Mouse (Mus musculus) erythroblast, embryonic 14.5 days (primary cell): ENCODE data around the gene Urb1. TPM values are rescaled to one million over a fixed set of nuclear protein-coding genes. Genes with fewer than 3 reads are reported as not detected.

Source experiments
- H3K27me3 ChIP-seq: 2 replicates; pipeline ENCODE4 v1.6.1; 2012; ENCODE audit warnings: inconsistent platforms; ENCODE audit not compliant: control insufficient read depth
- H3K36me3 ChIP-seq: 2 replicates; pipeline ENCODE4 v1.6.1; 2012; ENCODE audit warnings: mild to moderate bottlenecking, inconsistent platforms; ENCODE audit not compliant: control insufficient read depth
- H3K4me1 ChIP-seq: 2 replicates; pipeline ENCODE4 v1.6.1; 2012; ENCODE audit warnings: inconsistent platforms; ENCODE audit not compliant: control insufficient read depth
- H3K4me3 ChIP-seq: replicated peaks from 2 replicates; pipeline ENCODE3; 2012; ENCODE audit warnings: moderate library complexity, mild to moderate bottlenecking, inconsistent platforms
- H3K9me3 ChIP-seq: 2 replicates; pipeline ENCODE4 v1.6.1; 2012; ENCODE audit warnings: low read length, inconsistent platforms, mixed read lengths; ENCODE audit not compliant: control insufficient read depth
- GATA1 ChIP-seq: IDR thresholded peaks from 2 replicates; pipeline ENCODE4 v1.6.1; 2012; ENCODE audit warnings: low read length, inconsistent platforms, mixed read lengths
- TAL1 ChIP-seq: IDR thresholded peaks from 3 replicates; pipeline ENCODE4 v1.6.1; 2012; ENCODE audit warnings: low read length, inconsistent platforms, mixed read lengths
- polyA plus RNA-seq: library from polyadenylated mRNA; stranded (reverse); fragments of >175 nt; gene quantifications from 2 replicates; pipeline ENCODE4 v1.2.3, GENCODE M21; 2012

The Urb1 gene
- polyA plus RNA-seq, 1 experiment = 0.12 TPM

- Histone ChIP-seq H3K36me3 (peaks cover 85% of the 10 kb centered on the region), H3K4me1 (peaks cover 47% of the 10 kb centered on the region), H3K4me3 (no peak overlapping the region), H3K27me3 (no peaks in the 10 kb centered on the region), H3K9me3 (peaks cover 4% of the 10 kb centered on the region)
- TF ChIP-seq GATA1 (no peak), TAL1 (no peak)
Observed at GRCm38 (mm10) chr16:90759335-90759734, 50.9 kb downstream of the Urb1 start.

- H3K4me3 ChIP-seq = no peak overlapping the region
- peaks cover 43% of the 10 kb centered on the region for H3K4me1 ChIP-seq
- H3K36me3 ChIP-seq = peaks cover 90% of the 10 kb centered on the region
- H3K9me3 ChIP-seq = no peaks in the 10 kb centered on the region
- TF ChIP-seq TAL1 = no peak
- no peak for TF ChIP-seq GATA1
- H3K27me3 ChIP-seq = no peaks in the 10 kb centered on the region
Observed at GRCm38 (mm10) chr16:90753386-90753941, 56.7 kb downstream of the Urb1 start.

DNA sequence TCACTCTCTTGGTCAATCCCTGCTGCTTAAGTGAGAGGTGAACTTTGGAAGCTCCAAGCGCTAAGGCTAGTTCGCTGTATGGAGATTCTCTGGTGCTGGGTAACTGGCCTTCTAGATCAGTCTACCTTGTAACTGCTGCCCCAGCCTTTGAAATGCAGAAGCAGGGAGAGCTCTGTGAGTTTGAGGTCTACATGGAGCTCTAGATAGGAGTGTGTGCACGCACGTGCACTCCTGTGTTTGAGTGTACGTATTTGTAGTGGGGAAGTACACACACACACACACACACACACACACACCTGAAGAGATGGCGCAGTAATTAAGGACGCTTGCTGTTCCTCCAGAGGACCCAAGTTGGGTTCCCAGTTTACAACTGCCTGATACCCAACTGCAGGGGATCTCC, 62.0 kb downstream of the Urb1 start:
- Histone ChIP-seq H3K4me1 (peaks cover 73% of the 10 kb centered on the region), H3K4me3 (no peak overlapping the region), H3K27me3 (no peaks in the 10 kb centered on the region), H3K36me3 (peaks cover 88% of the 10 kb centered on the region), H3K9me3 (no peaks in the 10 kb centered on the region)
- no peak for TF ChIP-seq TAL1
- TF ChIP-seq GATA1 = no peak

GRCm38 (mm10) chr16:90747143-90747542, 63.1 kb downstream of the Urb1 start:
- Histone ChIP-seq H3K9me3 (no peaks in the 10 kb centered on the region), H3K36me3 (peaks cover 87% of the 10 kb centered on the region), H3K27me3 (no peaks in the 10 kb centered on the region), H3K4me3 (no peak overlapping the region), H3K4me1 (peaks cover 74% of the 10 kb centered on the region)
- no peak for TF ChIP-seq TAL1
- no peak for TF ChIP-seq GATA1

GRCm38 (mm10) chr16:90738092-90738956, 71.9 kb downstream of the Urb1 start, which contains the start of gene Mrap:
Gene Mrap (plus strand): TSS chr16:90738207.
- Histone ChIP-seq H3K4me3 (peak within 1 kb of the TSS; percentile 81), H3K36me3 (peaks cover 27% of the 10 kb centered on the region), H3K9me3 (no peaks in the 10 kb centered on the region), H3K27me3 (no peaks in the 10 kb centered on the region), H3K4me1 (peaks cover 74% of the 10 kb centered on the region)
- TF ChIP-seq TAL1 (no peak), GATA1 (no peak)

DNA sequence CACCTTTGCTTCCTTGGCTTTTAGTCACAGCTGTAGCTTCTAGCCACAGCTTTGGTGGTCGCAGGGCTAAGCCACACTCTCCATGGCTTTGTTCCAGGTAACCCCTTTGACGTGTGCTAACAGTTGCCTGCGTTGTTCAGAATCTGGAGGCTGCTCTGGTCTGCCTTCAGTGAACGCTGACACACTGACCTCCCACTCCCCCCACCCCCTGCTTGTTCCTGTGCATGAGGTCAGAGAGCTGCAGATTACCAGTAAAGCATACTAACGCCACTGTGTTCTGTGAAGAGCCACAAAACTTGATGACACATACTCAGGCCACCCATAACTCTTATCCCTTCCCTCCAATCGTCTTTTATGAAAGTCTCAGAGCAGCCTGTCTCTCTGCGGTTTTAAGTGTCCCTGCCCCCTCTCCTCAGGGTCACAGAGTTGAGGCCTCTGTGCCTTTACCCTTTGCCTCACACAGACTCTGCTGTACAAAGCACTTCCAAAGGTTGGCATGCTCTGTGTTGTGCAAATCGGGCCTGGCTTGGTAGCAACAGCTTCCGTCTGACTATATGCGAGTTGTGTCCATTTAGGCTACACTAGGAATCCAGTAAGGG, 73.4 kb downstream of the Urb1 start:
- Histone ChIP-seq H3K36me3 (peaks cover 13% of the 10 kb centered on the region), H3K9me3 (no peaks in the 10 kb centered on the region; the same call in 1 of the 2 replicates), H3K4me3 (no peak overlapping the region), H3K4me1 (peaks cover 60% of the 10 kb centered on the region), H3K27me3 (no peaks in the 10 kb centered on the region)
- TF ChIP-seq GATA1 = no peak
- TF ChIP-seq TAL1 = no peak

DNA sequence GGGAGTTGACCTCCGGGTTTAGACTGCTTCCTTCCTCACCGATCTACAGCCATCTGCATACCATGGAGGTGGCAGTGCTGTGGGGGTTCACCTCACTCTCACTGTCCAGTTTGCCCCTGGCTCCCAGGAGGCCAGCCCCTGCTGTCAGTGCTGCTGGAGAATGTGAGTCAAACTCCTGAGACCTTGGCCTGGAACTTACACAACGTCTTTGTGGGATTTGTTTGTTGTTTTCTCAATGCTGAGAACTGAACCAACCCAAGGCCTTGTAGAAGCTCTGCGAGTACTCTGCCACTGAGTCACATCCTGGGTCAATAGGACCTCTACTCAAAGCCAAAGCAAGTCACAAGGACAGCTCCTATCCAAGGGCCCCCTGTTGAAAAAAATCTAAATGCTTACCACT, 74.6 kb downstream of the Urb1 start:
- H3K36me3 ChIP-seq = peaks cover 5% of the 10 kb centered on the region
- no peak overlapping the region for H3K4me3 ChIP-seq
- no peaks in the 10 kb centered on the region; the same call in 1 of the 2 replicates for H3K27me3 ChIP-seq
- peaks cover 50% of the 10 kb centered on the region for H3K4me1 ChIP-seq
- peaks cover 8% of the 10 kb centered on the region for H3K9me3 ChIP-seq
- TF ChIP-seq TAL1 (no peak), GATA1 (no peak)

DNA sequence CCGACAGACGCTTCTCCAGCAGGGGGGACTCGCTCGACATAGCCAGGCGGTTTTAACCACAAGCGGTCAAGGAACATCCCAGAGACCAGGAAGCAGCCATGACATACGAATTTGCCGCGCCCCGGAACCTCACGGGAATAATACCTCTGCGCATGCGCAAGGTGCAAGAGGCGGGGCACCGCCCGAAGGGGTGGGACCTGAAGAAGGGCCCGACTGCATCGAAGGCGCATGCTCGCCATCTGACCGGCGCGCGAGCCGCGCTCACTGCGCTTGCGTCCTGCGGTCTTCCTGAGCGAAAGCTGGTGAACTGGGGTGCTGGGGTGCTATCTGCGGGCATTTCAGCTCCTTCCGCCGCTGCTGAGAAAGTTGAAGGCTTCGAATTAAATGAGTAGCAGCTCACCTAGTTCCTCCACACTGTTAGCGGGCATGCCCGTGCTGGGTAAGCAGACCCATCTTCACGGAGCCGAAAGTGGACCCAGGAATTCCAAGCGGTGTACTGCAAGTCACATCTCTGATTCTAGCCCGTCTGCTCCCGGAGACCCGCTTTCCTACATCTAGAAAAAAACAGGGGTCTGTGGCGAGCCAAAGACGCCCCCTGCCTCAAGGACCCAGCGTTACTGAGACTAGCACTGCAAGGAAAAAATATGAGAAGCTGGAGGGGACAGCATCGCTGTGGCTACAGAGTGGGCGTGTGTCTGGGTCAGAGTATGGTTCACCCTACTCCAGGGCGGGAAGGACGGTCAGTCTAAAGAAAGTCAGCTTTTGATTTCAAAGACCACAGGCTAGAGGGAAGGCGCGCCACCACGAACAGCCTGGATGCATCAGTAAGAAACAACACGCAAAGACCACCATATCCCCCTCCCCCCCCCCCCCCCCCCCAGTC, 82.7 kb downstream of the Urb1 start, which contains the start of gene Mis18a:
Mis18a (minus strand) TSS at position 172 of the 883 bp plus-strand sequence.
- Histone ChIP-seq H3K9me3 (peaks cover 8% of the 10 kb centered on the region), H3K36me3 (peaks cover 32% of the 10 kb centered on the region), H3K4me1 (peaks cover 48% of the 10 kb centered on the region), H3K27me3 (no peaks in the 10 kb centered on the region; the same call in none of the 2 replicates), H3K4me3 (peak within 1 kb of the TSS; percentile 93)
- no peak for TF ChIP-seq GATA1
- no peak for TF ChIP-seq TAL1
